Mouse (Mus musculus) hindbrain, embryonic 16.5 days (tissue): ENCODE results near the gene Bcl11a. TPM values are rescaled to one million over a fixed set of nuclear protein-coding genes. Genes with fewer than 3 reads are reported as not detected.

Experiments
- ATAC-seq: fragments of 200-750 bp; cut with Nextera tagmentation; 2 replicates; pipeline ENCODE4 v1.8.0; 2017; ENCODE audit warnings: moderate TSS enrichment, moderate library complexity
- H3K27ac ChIP-seq: fragments of 300-500 bp; sonication (generic); 2 replicates; pipeline ENCODE4 v1.5.1; 2014; ENCODE audit warnings: low read depth, mild to moderate bottlenecking, control low read depth, low read length, moderate library complexity
- H3K27me3 ChIP-seq: fragments of 300-500 bp; sonication (generic); replicated peaks from 2 replicates; pipeline ENCODE4 v1.6.1; 2014; ENCODE audit warnings: low read length; ENCODE audit not compliant: control insufficient read depth, insufficient read depth
- H3K36me3 ChIP-seq: fragments of 300-500 bp; sonication (generic); 2 replicates; pipeline ENCODE4 v1.6.1; 2014; ENCODE audit warnings: mild to moderate bottlenecking, low read length, moderate library complexity, mixed read lengths; ENCODE audit not compliant: control insufficient read depth, insufficient read depth
- H3K4me1 ChIP-seq: fragments of 300-500 bp; sonication (generic); 2 replicates; pipeline ENCODE4 v1.6.1; 2014; ENCODE audit warnings: low read depth, low read length; ENCODE audit not compliant: control insufficient read depth, insufficient read depth
- H3K4me2 ChIP-seq: fragments of 300-500 bp; sonication (generic); 2 replicates; pipeline ENCODE4 v1.6.1; 2014; ENCODE audit warnings: mild to moderate bottlenecking, low read length, control low read depth, moderate library complexity
- H3K4me3 ChIP-seq: fragments of 300-500 bp; sonication (generic); 2 replicates; pipeline ENCODE4 v1.5.1; 2014; ENCODE audit warnings: mild to moderate bottlenecking, low read length, control low read depth, moderate library complexity
- H3K9ac ChIP-seq: fragments of 300-500 bp; sonication (generic); 2 replicates; pipeline ENCODE4 v1.6.1; 2014; ENCODE audit warnings: low read depth, mild to moderate bottlenecking, control low read depth, low read length, moderate library complexity
- H3K9me3 ChIP-seq: fragments of 300-500 bp; sonication (generic); 2 replicates; pipeline ENCODE4 v1.6.1; 2014; ENCODE audit warnings: mild to moderate bottlenecking, low read length, moderate library complexity; ENCODE audit not compliant: control insufficient read depth
- WGBS: fragments of 180-500 bp; shearing (Covaris S2); extraction: QIAGEN DNeasy Blood & Tissue Kit; methylation state at CpG from one replicate; pipeline ENCODE4 v1.1.7; 2014; 5-methylcytosine and 5-hydroxymethylcytosine counted together
- polyA plus RNA-seq: library from polyadenylated mRNA; unstranded; fragments of >200 nt; fragmentation: Nextera tagmentation; extraction: Ambion mirVana; gene quantifications from 2 replicates; pipeline ENCODE4 v1.2.1, GENCODE M21; 2015

The Bcl11a gene
- polyA plus RNA-seq, 1 experiment from 2014 or later, result 97.9 TPM

GRCm38 (mm10) chr11:24102372-24102771 is 24.5 kb downstream of the Bcl11a start:
- Histone ChIP-seq H3K9me3 (no peaks in the 10 kb centered on the region), H3K36me3 (no peaks in the 10 kb centered on the region), H3K4me3 (no peak overlapping the region), H3K27me3 (no peaks in the 10 kb centered on the region), H3K4me2 (no peak overlapping the region), H3K9ac (no peak overlapping the region), H3K27ac (no peak overlapping the region), H3K4me1 (peaks cover 29% of the 10 kb centered on the region)
- 72% methylated on average over 2 of the region's 2 CpGs for WGBS
- no peak for ATAC-seq

GRCm38 (mm10) chr11:24103128-24103742 is 25.4 kb downstream of the Bcl11a start:
- H3K27me3 ChIP-seq, result no peaks in the 10 kb centered on the region
- no peak for ATAC-seq
- H3K9me3 ChIP-seq, result no peaks in the 10 kb centered on the region
- peaks cover 28% of the 10 kb centered on the region for H3K4me1 ChIP-seq
- no peak overlapping the region for H3K27ac ChIP-seq
- no peaks in the 10 kb centered on the region for H3K36me3 ChIP-seq
- H3K4me3 ChIP-seq, result no peak overlapping the region
- 81% methylated on average over 6 of the region's 6 CpGs for WGBS
- H3K9ac ChIP-seq, result no peak overlapping the region
- H3K4me2 ChIP-seq, result no peak overlapping the region

- no peak overlapping the region for H3K4me2 ChIP-seq
- H3K9ac ChIP-seq, result no peak overlapping the region
- no peak for ATAC-seq
- H3K4me1 ChIP-seq, result peaks cover 9% of the 10 kb centered on the region
- no peaks in the 10 kb centered on the region for H3K9me3 ChIP-seq
- no peaks in the 10 kb centered on the region for H3K36me3 ChIP-seq
- no peak overlapping the region for H3K4me3 ChIP-seq
- H3K27ac ChIP-seq, result no peak overlapping the region
- WGBS, result 66% methylated on average over 5 of the region's 5 CpGs
- H3K27me3 ChIP-seq, result no peaks in the 10 kb centered on the region
These were observed 29.6 kb downstream of the Bcl11a start for GRCm38 (mm10) chr11:24107414-24107813.

- Histone ChIP-seq H3K4me1 (peaks cover 6% of the 10 kb centered on the region), H3K9me3 (no peaks in the 10 kb centered on the region), H3K4me3 (no peak overlapping the region), H3K27me3 (no peaks in the 10 kb centered on the region), H3K36me3 (no peaks in the 10 kb centered on the region), H3K27ac (no peak overlapping the region), H3K4me2 (no peak overlapping the region), H3K9ac (no peak overlapping the region)
- 69% methylated on average over 3 of the region's 3 CpGs for WGBS
- ATAC-seq, result no peak
These were observed 31.1 kb downstream of the Bcl11a start for GRCm38 (mm10) chr11:24108974-24109373.

GRCm38 (mm10) chr11:24109388-24109787 is 31.5 kb downstream of the Bcl11a start:
- H3K4me3 ChIP-seq, result no peak overlapping the region
- H3K36me3 ChIP-seq, result no peaks in the 10 kb centered on the region
- no peak overlapping the region for H3K27ac ChIP-seq
- H3K4me2 ChIP-seq, result no peak overlapping the region
- no peak overlapping the region for H3K9ac ChIP-seq
- WGBS, result 93% methylated on average over 3 of the region's 3 CpGs
- H3K27me3 ChIP-seq, result no peaks in the 10 kb centered on the region
- peaks cover 6% of the 10 kb centered on the region; the same call in 1 of the 2 replicates for H3K4me1 ChIP-seq
- no peaks in the 10 kb centered on the region for H3K9me3 ChIP-seq
- no peak for ATAC-seq

GRCm38 (mm10) chr11:24110113-24110512 is 32.3 kb downstream of the Bcl11a start:
- H3K4me2 ChIP-seq, result no peak overlapping the region
- WGBS, result 61% methylated on average over 2 of the region's 2 CpGs
- H3K36me3 ChIP-seq, result no peaks in the 10 kb centered on the region
- no peak overlapping the region for H3K4me3 ChIP-seq
- H3K9ac ChIP-seq, result no peak overlapping the region
- H3K27ac ChIP-seq, result no peak overlapping the region
- no peak for ATAC-seq
- H3K9me3 ChIP-seq, result no peaks in the 10 kb centered on the region
- H3K27me3 ChIP-seq, result no peaks in the 10 kb centered on the region
- peaks cover 6% of the 10 kb centered on the region; the same call in 1 of the 2 replicates for H3K4me1 ChIP-seq

GRCm38 (mm10) chr11:24111720-24112119 is 33.9 kb downstream of the Bcl11a start:
- WGBS, result 49% methylated on average over 6 of the region's 6 CpGs
- H3K4me1 ChIP-seq, result peaks cover 5% of the 10 kb centered on the region; the same call in 1 of the 2 replicates

GRCm38 (mm10) chr11:24115017-24115752 is 37.3 kb downstream of the Bcl11a start:
- Histone ChIP-seq H3K4me3 (no peak overlapping the region), H3K4me2 (no peak overlapping the region), H3K9ac (no peak overlapping the region), H3K4me1 (peaks cover 10% of the 10 kb centered on the region; the same call in 1 of the 2 replicates), H3K36me3 (no peaks in the 10 kb centered on the region), H3K27ac (no peak overlapping the region), H3K9me3 (no peaks in the 10 kb centered on the region), H3K27me3 (no peaks in the 10 kb centered on the region)
- no peak for ATAC-seq
- WGBS, result 75% methylated on average over 12 of the region's 12 CpGs

More at GRCm38 (mm10) chr11:24111720-24112119, 33.9 kb downstream of the Bcl11a start:
- Histone ChIP-seq H3K4me3 (no peak overlapping the region), H3K27ac (no peak overlapping the region), H3K27me3 (no peaks in the 10 kb centered on the region), H3K9ac (no peak overlapping the region), H3K9me3 (no peaks in the 10 kb centered on the region), H3K36me3 (no peaks in the 10 kb centered on the region), H3K4me2 (no peak overlapping the region)
- ATAC-seq, result no peak

- peaks cover 6% of the 10 kb centered on the region for H3K4me1 ChIP-seq
- no peak overlapping the region for H3K4me2 ChIP-seq
- H3K4me3 ChIP-seq, result no peak overlapping the region
- no peak for ATAC-seq
- no peaks in the 10 kb centered on the region for H3K36me3 ChIP-seq
- no peak overlapping the region for H3K27ac ChIP-seq
- no peaks in the 10 kb centered on the region for H3K27me3 ChIP-seq
- no peaks in the 10 kb centered on the region for H3K9me3 ChIP-seq
- H3K9ac ChIP-seq, result no peak overlapping the region
- WGBS, result 88% methylated on average over 2 of the region's 2 CpGs
These were observed 38.2 kb downstream of the Bcl11a start for GRCm38 (mm10) chr11:24116041-24116440.
